Mouse (Mus musculus) intestine, postnatal 0 days (tissue): ENCODE results near the gene Uhmk1. TPM values are rescaled to one million over a fixed set of nuclear protein-coding genes. Genes with fewer than 3 reads are reported as not detected.

Experiments used
- ATAC-seq: fragments of 200-750 bp; cut with Nextera tagmentation; 2 replicates; pipeline ENCODE4 v1.8.0; 2017; ENCODE audit warnings: mild to moderate bottlenecking, moderate TSS enrichment, moderate library complexity
- H3K27ac ChIP-seq: fragments of 300-500 bp; sonication (generic); 2 replicates; pipeline ENCODE4 v1.5.1; 2014; ENCODE audit warnings: mild to moderate bottlenecking, low read depth, low read length, moderate library complexity
- H3K27me3 ChIP-seq: fragments of 300-500 bp; sonication (generic); replicated peaks from 2 replicates; pipeline ENCODE4 v1.6.1; 2014; ENCODE audit warnings: low read length, mixed read lengths; ENCODE audit not compliant: control insufficient read depth, insufficient read depth
- H3K36me3 ChIP-seq: fragments of 300-500 bp; sonication (generic); 2 replicates; pipeline ENCODE4 v1.6.1; 2014; ENCODE audit warnings: mild to moderate bottlenecking, moderate library complexity; ENCODE audit not compliant: control insufficient read depth, insufficient read depth
- H3K4me1 ChIP-seq: fragments of 300-500 bp; sonication (generic); replicated peaks from 2 replicates; pipeline ENCODE4 v1.6.1; 2014; ENCODE audit warnings: antibody characterized with exemption, low read length, mixed read lengths; ENCODE audit not compliant: control insufficient read depth, insufficient read depth
- H3K4me2 ChIP-seq: fragments of 300-500 bp; sonication (generic); replicated peaks from 2 replicates; pipeline ENCODE4 v1.6.1; 2014; ENCODE audit warnings: low read depth, mild to moderate bottlenecking, moderate library complexity
- H3K4me3 ChIP-seq: fragments of 300-500 bp; sonication (generic); 2 replicates; pipeline ENCODE4 v1.5.1; 2014; ENCODE audit warnings: low read depth, low read length
- H3K9ac ChIP-seq: fragments of 300-500 bp; sonication (generic); 2 replicates; pipeline ENCODE4 v1.6.1; 2014; ENCODE audit warnings: mild to moderate bottlenecking, low read depth, low read length
- H3K9me3 ChIP-seq: fragments of 300-500 bp; sonication (generic); 2 replicates; pipeline ENCODE4 v1.6.1; 2016; ENCODE audit warnings: mixed run types; ENCODE audit not compliant: control insufficient read depth
- CTCF ChIP-seq: sonication (generic); IDR thresholded peaks from 2 replicates; pipeline ENCODE4 v1.5.1; 2016; ENCODE audit warnings: low read depth, mild to moderate bottlenecking, control low read depth, antibody characterized with exemption, moderate library complexity
- WGBS: fragments of 180-500 bp; shearing (Covaris S2); extraction: QIAGEN DNeasy Blood & Tissue Kit; methylation state at CpG from one replicate; pipeline ENCODE4 v1.1.7; 2014; 5-methylcytosine and 5-hydroxymethylcytosine counted together
- polyA plus RNA-seq: library from polyadenylated mRNA; unstranded; fragments of >200 nt; fragmentation: Nextera tagmentation; extraction: Ambion mirVana; gene quantifications from 2 replicates; pipeline ENCODE4 v1.2.1, GENCODE M21; 2015

Uhmk1 gene
- polyA plus RNA-seq, 1 experiment from 2014 or later, result 5.4 TPM

DNA sequence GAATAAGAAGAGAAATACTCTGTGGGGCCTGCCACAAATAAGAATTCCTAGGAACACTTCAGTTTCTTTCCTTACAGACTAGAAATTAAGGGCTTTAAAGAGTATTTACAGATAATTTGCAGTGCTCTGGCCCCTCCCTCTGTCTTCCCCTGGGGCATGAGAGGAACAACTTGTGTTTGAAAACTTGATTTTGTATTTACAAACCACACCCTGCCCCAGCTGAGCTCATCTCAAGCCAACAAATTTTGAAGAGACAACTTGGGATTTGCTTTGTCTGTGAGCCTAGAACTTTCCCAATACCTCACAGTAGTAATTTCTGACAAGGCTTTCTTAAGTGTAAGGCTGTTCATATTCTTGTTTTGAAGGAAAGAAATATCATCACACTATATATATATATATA is 32.5 kb downstream of the Uhmk1 start:
- Histone ChIP-seq H3K9ac (no peak overlapping the region), H3K27me3 (no peaks in the 10 kb centered on the region), H3K36me3 (no peaks in the 10 kb centered on the region), H3K4me3 (no peak overlapping the region), H3K4me2 (no peak overlapping the region), H3K9me3 (no peaks in the 10 kb centered on the region), H3K4me1 (no peaks in the 10 kb centered on the region), H3K27ac (no peak overlapping the region)
- ATAC-seq, result no peak
- TF ChIP-seq CTCF, result no peak

DNA sequence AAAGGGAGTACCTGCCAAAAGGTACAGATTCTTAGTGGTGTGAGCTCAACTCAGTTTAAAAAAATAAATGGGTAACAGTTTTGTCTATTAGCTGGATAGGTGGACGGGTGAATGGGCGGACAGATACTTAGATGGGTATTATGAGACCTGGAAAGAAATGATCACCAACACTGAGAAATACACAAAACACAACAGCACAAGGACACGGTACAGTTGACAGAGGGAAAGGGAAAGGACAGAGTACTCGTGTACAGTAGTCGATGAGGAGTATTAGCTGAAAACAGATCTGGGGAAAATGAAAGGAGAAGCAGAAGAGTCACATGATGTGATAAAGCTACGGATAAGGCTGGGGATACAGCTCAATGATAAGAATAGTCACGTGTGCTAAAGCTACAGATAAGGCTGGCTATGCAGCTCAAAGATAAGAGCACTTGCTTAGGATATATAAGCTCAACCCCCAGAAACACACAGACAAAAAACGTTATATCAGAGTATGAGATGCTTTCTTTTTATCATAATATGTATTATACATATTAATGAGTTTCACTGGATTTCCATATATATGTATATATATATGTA is 38.4 kb downstream of the Uhmk1 start:
- Histone ChIP-seq H3K27me3 (no peaks in the 10 kb centered on the region), H3K4me2 (peak overlapping the region; percentile 28; the same call in 1 of the 2 replicates), H3K36me3 (no peaks in the 10 kb centered on the region), H3K9me3 (no peaks in the 10 kb centered on the region), H3K9ac (no peak overlapping the region), H3K27ac (no peak overlapping the region), H3K4me3 (no peak overlapping the region), H3K4me1 (peaks cover 3% of the 10 kb centered on the region; the same call in 1 of the 2 replicates)
- no peak for TF ChIP-seq CTCF
- no peak for ATAC-seq
- WGBS, result 48% methylated on average over 8 of the region's 8 CpGs

DNA sequence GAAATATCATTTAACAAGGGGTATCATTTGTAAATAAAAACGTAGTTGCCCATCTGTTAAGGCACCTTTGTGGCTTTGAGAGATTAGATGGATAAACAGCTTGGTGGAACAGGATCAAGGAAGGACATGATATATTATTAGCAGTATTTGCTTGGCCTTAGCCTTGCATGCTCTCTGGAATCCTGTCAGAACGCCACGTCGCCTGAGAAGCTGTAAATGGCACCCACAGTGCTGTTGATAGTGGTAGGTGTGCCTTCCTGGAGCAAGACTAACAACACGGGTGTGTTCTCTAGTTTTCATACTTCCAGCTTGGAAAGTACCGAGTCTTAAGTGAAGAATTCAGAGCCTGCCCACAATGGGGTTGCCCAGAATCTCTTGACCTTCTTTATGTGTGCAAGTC is 39.3 kb downstream of the Uhmk1 start:
- Histone ChIP-seq H3K4me1 (peaks cover 3% of the 10 kb centered on the region; the same call in 1 of the 2 replicates), H3K27ac (peak overlapping the region; percentile 76; the same call in 1 of the 2 replicates), H3K9me3 (no peaks in the 10 kb centered on the region), H3K9ac (no peak overlapping the region), H3K27me3 (no peaks in the 10 kb centered on the region), H3K4me3 (no peak overlapping the region), H3K4me2 (peak overlapping the region; percentile 83), H3K36me3 (no peaks in the 10 kb centered on the region)
- TF ChIP-seq CTCF, result no peak
- WGBS, result 26% methylated on average over 6 of the region's 6 CpGs
- ATAC-seq, result no peak

DNA sequence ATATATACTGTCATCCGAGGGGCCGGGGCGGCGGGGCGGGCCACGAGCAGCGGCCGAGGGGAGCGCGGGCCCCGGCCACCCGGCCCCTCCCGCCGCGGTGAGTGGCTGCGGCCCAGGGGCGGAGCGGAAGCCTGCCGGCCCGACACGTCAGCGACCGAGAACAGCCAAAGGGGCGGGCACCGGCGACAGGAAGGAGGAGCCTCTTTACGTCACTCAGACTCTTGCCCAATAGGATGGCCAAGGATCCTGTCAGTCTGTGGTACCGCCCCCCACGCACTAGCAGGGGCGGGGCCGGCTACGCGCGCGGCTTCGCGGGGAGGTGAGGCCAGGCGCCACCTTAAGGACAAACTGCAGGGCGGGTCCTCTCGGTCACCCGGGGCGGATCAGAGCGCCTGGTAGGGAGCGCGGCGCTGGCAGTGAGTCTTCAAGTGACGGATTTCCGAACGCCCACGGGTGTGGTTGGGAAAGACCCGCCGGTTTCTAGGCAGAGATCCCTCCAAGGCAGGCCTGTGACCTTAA is 40.3 kb downstream of the Uhmk1 start, which contains the start of gene Uap1:
Gene Uap1 (minus strand): TSS at position 144 of the 519 bp plus-strand sequence.
- Histone ChIP-seq H3K4me1 (peaks cover 3% of the 10 kb centered on the region; the same call in 1 of the 2 replicates), H3K4me2 (peak within 1 kb of the TSS; percentile 83), H3K9me3 (no peaks in the 10 kb centered on the region), H3K27ac (peak within 1 kb of the TSS; percentile 84), H3K36me3 (no peaks in the 10 kb centered on the region), H3K9ac (peak within 1 kb of the TSS; percentile 78), H3K4me3 (peak within 1 kb of the TSS; percentile 90), H3K27me3 (no peaks in the 10 kb centered on the region)
- peak; percentile 77 for TF ChIP-seq CTCF
- peak; percentile 97 for ATAC-seq
- WGBS, result under 1% methylated on average over 50 of the region's 52 CpGs

DNA sequence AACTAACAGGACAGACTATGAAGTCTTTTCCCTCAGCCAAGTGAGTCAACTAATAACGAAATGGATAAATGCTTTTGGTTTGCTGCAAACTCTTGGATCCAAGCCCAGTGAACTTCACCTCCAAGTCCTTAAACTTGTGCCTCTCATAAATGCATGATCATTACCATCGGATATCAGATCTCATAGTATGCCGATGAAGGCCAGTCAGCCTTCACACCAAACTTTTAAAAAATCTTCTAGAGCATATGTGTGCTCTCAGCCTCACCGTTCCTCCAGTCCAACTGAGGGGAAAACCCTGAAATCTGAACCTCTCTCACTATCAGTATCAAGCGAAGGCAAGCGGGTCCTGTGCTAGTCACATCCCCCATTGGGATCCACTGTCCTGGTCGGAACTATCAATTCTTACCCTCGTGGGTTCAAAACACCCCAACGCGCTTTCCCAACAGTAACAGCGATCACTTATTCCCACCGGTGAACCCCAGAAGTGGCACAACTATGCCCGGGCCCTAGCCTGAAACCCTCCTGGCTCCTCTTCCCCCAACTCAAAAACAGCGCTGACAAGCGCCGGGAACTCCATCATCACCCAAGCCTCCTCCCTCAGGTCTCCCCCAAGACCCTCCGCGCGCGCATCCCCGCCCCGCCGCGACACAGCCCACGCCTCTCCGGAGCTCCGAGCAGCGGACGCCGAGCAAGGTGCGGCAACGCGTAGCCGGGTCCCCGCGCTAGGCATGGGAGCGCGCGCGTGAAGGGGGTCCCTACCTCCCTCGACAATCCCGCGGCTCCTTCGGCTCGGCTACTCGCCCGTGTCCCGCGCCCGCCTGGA is 41.0 kb downstream of the Uhmk1 start:
- peak; percentile 62 for ATAC-seq
- peak overlapping the region; percentile 90 for H3K4me3 ChIP-seq

DNA sequence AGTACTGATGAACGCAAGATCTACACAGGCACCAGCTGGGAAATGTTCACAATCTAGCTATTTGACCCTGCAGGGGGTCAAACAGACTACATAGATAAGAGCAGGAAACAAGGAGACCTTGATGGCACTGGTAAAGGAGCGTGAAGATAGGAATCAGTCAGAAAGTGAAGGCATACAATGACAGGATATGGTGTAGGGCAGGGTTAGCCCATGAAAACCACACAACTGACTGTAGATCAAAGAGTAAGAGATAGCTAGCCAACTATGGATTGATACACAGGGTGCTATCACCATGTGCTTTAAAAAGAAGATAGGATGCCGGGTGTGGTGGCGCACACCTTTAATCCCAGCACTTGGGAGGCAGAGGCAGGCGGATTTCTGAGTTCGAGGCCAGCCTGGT is 47.4 kb downstream of the Uhmk1 start:
- H3K9ac ChIP-seq, result no peak overlapping the region
- TF ChIP-seq CTCF, result no peak
- WGBS, result 83% methylated on average over 6 of the region's 6 CpGs
- H3K4me2 ChIP-seq, result no peak overlapping the region
- no peaks in the 10 kb centered on the region for H3K9me3 ChIP-seq
- H3K4me1 ChIP-seq, result no peaks in the 10 kb centered on the region
- H3K36me3 ChIP-seq, result peaks cover 17% of the 10 kb centered on the region
- no peaks in the 10 kb centered on the region for H3K27me3 ChIP-seq
- no peak overlapping the region for H3K4me3 ChIP-seq
- ATAC-seq, result no peak
- no peak overlapping the region for H3K27ac ChIP-seq

More for the DNA sequence above, 41.0 kb downstream of the Uhmk1 start:
- Histone ChIP-seq H3K9ac (peak overlapping the region; percentile 78), H3K4me2 (peak overlapping the region; percentile 83), H3K27ac (peak overlapping the region; percentile 84), H3K9me3 (no peaks in the 10 kb centered on the region), H3K27me3 (no peaks in the 10 kb centered on the region), H3K36me3 (no peaks in the 10 kb centered on the region), H3K4me1 (peaks cover 3% of the 10 kb centered on the region; the same call in 1 of the 2 replicates)
- WGBS, result under 1% methylated on average over 50 of the region's 50 CpGs
- no peak for TF ChIP-seq CTCF
